Mouse (Mus musculus) testis, adult 2 months (tissue): Measurements from ENCODE around the gene Ptpa.

Experiments
- CTCF ChIP-seq: fragments of 200-500 bp; IDR thresholded peaks from 2 replicates; pipeline ENCODE4 v1.5.1; 2012; ENCODE audit warnings: low read depth, mild to moderate bottlenecking, inconsistent platforms, low read length, moderate library complexity; ENCODE audit not compliant: control insufficient read depth, insufficient read depth, insufficient replicate concordance
- POLR2A ChIP-seq: fragments of 200-500 bp; IDR thresholded peaks from 2 replicates; pipeline ENCODE4 v1.6.1; 2012; ENCODE audit warnings: low read depth, mild to moderate bottlenecking, inconsistent platforms, low read length, moderate library complexity; ENCODE audit not compliant: control insufficient read depth

DNA sequence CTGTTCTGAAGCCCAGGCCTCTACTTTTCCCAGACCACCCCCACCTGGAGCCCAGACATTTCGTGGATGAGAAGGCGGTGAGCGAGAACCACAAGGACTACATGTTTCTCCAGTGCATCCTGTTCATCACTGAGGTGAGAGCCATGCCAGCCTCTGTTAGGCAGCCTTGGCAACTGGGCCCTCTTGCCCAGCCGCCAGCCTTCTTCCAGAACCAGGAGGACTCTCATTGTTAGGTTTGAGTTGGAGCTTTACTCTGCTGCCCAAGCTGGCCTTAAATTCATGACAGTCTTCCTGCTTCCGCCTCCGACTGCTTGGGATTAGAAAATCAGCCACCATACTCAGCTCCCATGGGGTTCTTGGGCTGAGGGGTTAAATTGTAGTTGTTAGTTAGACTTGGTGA is 23.8 kb downstream of the Ptpa start:
- TF ChIP-seq POLR2A = no peak
- no peak for TF ChIP-seq CTCF
